Mouse (Mus musculus) lung, embryonic 14.5 days (tissue): ENCODE measurements around the gene Il12rb2. TPM values are rescaled to one million over a fixed set of nuclear protein-coding genes. Genes with fewer than 3 reads are reported as not detected.
A peak's percentile ranks its signal among the peaks of the same experiment; 100 is the strongest.

ENCODE experiments used
- ATAC-seq: fragments of 200-750 bp; cut with Nextera tagmentation; 2 replicates; pipeline ENCODE4 v1.8.0; 2017; ENCODE audit warnings: mild to moderate bottlenecking, moderate TSS enrichment, moderate library complexity; ENCODE audit not compliant: insufficient read depth
- DNase-seq: peaks from one replicate; pipeline ENCODE4 v3.0.0-alpha.2; 2015
- H3K27ac ChIP-seq: fragments of 300-500 bp; sonication (generic); 2 replicates; pipeline ENCODE4 v1.5.1; 2014; ENCODE audit warnings: low read depth, mild to moderate bottlenecking, moderate library complexity
- H3K27me3 ChIP-seq: fragments of 300-500 bp; sonication (generic); 2 replicates; pipeline ENCODE4 v1.6.1; 2014; ENCODE audit warnings: low read length, control low read depth; ENCODE audit not compliant: insufficient read depth
- H3K36me3 ChIP-seq: fragments of 300-500 bp; sonication (generic); 2 replicates; pipeline ENCODE4 v1.6.1; 2014; ENCODE audit warnings: control low read depth; ENCODE audit not compliant: insufficient read depth
- H3K4me1 ChIP-seq: fragments of 300-500 bp; sonication (generic); 2 replicates; pipeline ENCODE4 v1.6.1; 2014; ENCODE audit warnings: antibody characterized with exemption, control low read depth; ENCODE audit not compliant: insufficient read depth
- H3K4me2 ChIP-seq: fragments of 300-500 bp; sonication (generic); 2 replicates; pipeline ENCODE4 v1.6.1; 2014; ENCODE audit warnings: mild to moderate bottlenecking
- H3K4me3 ChIP-seq: fragments of 300-500 bp; sonication (generic); 2 replicates; pipeline ENCODE4 v1.5.1; 2014; ENCODE audit warnings: low read depth, low read length
- H3K9ac ChIP-seq: fragments of 300-500 bp; sonication (generic); 2 replicates; pipeline ENCODE4 v1.6.1; 2014
- H3K9me3 ChIP-seq: fragments of 300-500 bp; sonication (generic); 2 replicates; pipeline ENCODE4 v1.6.1; 2016; ENCODE audit warnings: low read depth, low read length, control low read depth
- CTCF ChIP-seq: IDR thresholded peaks from 2 replicates; pipeline ENCODE4 v1.5.1; 2016; ENCODE audit warnings: antibody characterized with exemption, low read depth
- WGBS: fragments of 180-500 bp; shearing (Covaris S2); extraction: QIAGEN DNeasy Blood & Tissue Kit; methylation state at CpG from one replicate; pipeline ENCODE4 v1.1.7; 2014; 5-methylcytosine and 5-hydroxymethylcytosine counted together
- polyA plus RNA-seq: library from polyadenylated mRNA; unstranded; fragments of >200 nt; fragmentation: Nextera tagmentation; extraction: Ambion mirVana; gene quantifications from 2 replicates; pipeline ENCODE4 v1.2.1, GENCODE M21; 2014

The Il12rb2 gene
- polyA plus RNA-seq, 1 experiment from 2014 or later = 0.11 TPM

DNA sequence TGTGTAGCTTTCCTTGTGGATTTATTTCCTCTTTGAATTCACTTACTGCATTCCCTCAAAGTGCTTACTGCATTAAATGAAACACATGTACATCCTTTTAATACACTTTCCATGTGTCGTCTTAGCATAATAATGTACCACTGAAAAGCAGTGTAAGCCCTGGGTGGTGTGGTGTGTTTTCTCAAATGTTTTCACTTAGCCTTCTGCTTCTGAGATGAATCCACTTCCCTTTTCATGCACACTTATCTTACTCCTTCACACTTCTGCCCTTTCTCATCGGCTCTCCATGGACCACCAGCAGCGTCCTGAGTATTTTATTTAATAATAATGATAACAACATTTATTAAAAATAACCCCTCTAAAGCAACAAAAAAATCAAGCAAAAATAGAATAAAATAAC, 66.2 kb downstream of the Il12rb2 start:
- Histone ChIP-seq H3K4me3 (no peak overlapping the region), H3K27ac (no peak overlapping the region), H3K27me3 (no peaks in the 10 kb centered on the region), H3K9me3 (no peaks in the 10 kb centered on the region), H3K9ac (no peak overlapping the region), H3K36me3 (no peaks in the 10 kb centered on the region), H3K4me2 (no peak overlapping the region), H3K4me1 (no peaks in the 10 kb centered on the region)
- no peak for ATAC-seq
- TF ChIP-seq CTCF = no peak
- no peak for DNase-seq
- WGBS = 73% methylated on average over 3 of the region's 3 CpGs

DNA sequence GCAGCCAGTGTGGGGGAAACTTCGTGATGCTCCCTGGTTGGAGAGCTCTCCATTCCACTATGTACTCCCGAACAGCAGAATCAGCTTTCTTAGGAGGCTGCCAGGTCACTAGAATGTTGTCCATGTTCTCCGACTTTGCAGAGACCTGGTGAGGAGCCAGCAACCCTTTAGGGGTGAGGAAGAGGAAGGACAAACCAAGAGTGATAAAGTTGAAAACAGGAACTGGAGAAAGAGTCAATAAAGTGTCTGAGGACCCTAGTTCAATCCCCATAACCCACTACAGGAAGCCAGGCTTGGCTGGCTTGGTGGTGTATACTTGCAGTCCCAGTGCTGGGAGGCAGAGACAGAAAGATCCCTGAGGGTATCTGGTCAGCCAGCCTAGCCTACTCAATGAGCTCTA, 67.0 kb downstream of the Il12rb2 start:
- Histone ChIP-seq H3K4me2 (no peak overlapping the region), H3K4me3 (no peak overlapping the region), H3K4me1 (no peaks in the 10 kb centered on the region), H3K36me3 (no peaks in the 10 kb centered on the region), H3K27ac (no peak overlapping the region), H3K9me3 (no peaks in the 10 kb centered on the region), H3K9ac (no peak overlapping the region), H3K27me3 (no peaks in the 10 kb centered on the region)
- DNase-seq (no peak), ATAC-seq (no peak)
- no peak for TF ChIP-seq CTCF
- WGBS = 62% methylated on average over 3 of the region's 3 CpGs

DNA sequence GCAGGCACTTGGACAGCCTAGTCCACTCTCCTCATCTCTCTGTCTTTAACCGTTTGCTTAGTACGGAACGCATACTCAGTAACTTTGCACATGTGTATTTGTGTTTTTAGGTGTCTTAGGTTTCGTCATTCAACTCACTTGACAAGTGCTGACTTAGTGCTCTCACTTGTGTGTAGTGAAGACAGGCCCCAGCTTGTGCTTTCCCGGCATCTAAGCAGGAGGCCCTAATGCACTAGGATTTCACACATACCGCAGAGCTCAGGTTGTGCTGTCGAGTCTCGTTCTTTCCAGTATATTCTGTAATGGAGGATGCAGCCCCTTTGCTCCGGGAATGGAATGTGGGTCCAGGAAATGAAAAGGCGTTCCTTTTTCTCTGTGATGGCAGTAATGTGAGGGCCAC, 72.8 kb downstream of the Il12rb2 start:
- no peak overlapping the region for H3K4me3 ChIP-seq
- WGBS = 61% methylated on average over 10 of the region's 10 CpGs
- ATAC-seq = no peak
- H3K9ac ChIP-seq = no peak overlapping the region
- H3K9me3 ChIP-seq = no peaks in the 10 kb centered on the region
- H3K27ac ChIP-seq = no peak overlapping the region
- no peak overlapping the region for H3K4me2 ChIP-seq
- TF ChIP-seq CTCF = no peak
- H3K4me1 ChIP-seq = no peaks in the 10 kb centered on the region
- H3K27me3 ChIP-seq = no peaks in the 10 kb centered on the region
- no peaks in the 10 kb centered on the region for H3K36me3 ChIP-seq
- no peak for DNase-seq

DNA sequence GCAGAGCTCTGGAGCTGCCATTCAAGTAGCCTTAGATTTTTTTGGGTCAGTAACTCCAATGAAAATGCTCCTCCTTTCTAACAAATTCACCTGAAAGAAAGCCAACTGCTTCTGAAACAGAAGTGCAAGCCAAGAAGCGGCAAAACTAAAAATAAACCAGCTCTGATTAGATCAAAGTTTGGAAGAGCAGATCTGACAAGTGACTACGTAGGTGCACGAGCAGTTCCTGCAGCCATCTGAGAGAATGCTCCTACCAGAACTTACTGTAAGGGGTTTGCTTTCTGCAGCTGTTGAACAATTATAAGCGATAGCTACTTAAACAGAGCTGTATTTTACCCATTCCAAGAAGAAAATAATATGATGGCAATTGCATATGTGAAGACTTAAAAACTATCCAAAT, 73.5 kb downstream of the Il12rb2 start:
- Histone ChIP-seq H3K4me3 (no peak overlapping the region), H3K4me2 (no peak overlapping the region), H3K4me1 (no peaks in the 10 kb centered on the region), H3K27ac (no peak overlapping the region), H3K36me3 (no peaks in the 10 kb centered on the region), H3K9me3 (no peaks in the 10 kb centered on the region), H3K27me3 (no peaks in the 10 kb centered on the region), H3K9ac (no peak overlapping the region)
- WGBS = 67% methylated on average over 4 of the region's 4 CpGs
- TF ChIP-seq CTCF = no peak
- ATAC-seq (no peak), DNase-seq (no peak)

DNA sequence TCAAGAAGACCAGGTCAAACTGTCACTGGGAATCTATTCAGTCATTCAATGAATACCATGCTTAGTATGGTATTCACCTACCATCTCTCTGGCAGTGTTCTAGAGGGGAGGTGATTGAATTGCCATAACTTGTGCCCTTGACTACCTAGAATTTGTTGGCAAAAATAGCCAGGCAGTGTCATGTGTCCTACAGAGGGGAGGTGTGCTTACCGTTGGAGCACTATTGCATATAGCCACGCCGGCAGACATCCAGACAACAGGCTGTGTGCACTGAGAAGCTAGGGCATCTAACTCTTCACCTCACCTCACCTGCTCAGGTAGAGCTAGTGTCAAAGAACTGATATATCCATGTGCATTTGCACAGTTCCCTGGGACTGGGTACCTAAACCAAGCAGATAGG, 74.8 kb downstream of the Il12rb2 start:
- no peak for ATAC-seq
- H3K9me3 ChIP-seq = no peaks in the 10 kb centered on the region
- H3K9ac ChIP-seq = no peak overlapping the region
- DNase-seq = no peak
- no peak overlapping the region for H3K4me3 ChIP-seq
- H3K4me2 ChIP-seq = no peak overlapping the region
- no peaks in the 10 kb centered on the region for H3K4me1 ChIP-seq
- TF ChIP-seq CTCF = no peak
- no peak overlapping the region for H3K27ac ChIP-seq
- no peaks in the 10 kb centered on the region for H3K27me3 ChIP-seq
- 84% methylated on average over 3 of the region's 3 CpGs for whole genome bisulfite sequencing
- no peaks in the 10 kb centered on the region for H3K36me3 ChIP-seq

DNA sequence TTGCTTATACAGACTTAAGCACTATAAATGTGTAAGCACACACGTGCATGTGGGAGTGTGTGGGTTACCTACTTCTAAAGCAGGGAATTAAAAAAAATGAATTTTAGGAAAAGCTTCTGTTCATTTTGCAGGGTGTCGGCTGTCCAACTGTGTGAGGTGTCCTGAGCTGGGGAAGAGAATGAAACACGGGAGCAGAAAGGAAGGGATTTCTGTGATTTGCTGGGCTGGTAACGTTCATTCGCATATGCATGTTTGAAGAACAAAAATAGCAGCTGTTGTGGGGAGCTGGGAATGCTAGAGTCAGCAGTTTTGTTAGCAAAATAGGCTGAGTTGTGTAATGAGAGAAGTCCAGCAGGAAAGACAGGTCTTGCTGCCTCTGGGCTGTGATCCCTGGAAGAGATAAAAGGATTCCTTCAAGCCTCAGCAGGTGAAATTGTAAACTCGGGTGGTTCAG, 75.3 kb downstream of the Il12rb2 start:
- H3K4me3 ChIP-seq = no peak overlapping the region
- no peaks in the 10 kb centered on the region for H3K36me3 ChIP-seq
- no peaks in the 10 kb centered on the region for H3K27me3 ChIP-seq
- ATAC-seq (peak; percentile 41; the same call in 1 of the 2 replicates), DNase-seq (peak; percentile 43)
- no peaks in the 10 kb centered on the region for H3K4me1 ChIP-seq
- no peaks in the 10 kb centered on the region for H3K9me3 ChIP-seq
- no peak overlapping the region for H3K9ac ChIP-seq
- TF ChIP-seq CTCF = no peak
- no peak overlapping the region for H3K4me2 ChIP-seq
- WGBS = 34% methylated on average over 6 of the region's 6 CpGs
- no peak overlapping the region for H3K27ac ChIP-seq

DNA sequence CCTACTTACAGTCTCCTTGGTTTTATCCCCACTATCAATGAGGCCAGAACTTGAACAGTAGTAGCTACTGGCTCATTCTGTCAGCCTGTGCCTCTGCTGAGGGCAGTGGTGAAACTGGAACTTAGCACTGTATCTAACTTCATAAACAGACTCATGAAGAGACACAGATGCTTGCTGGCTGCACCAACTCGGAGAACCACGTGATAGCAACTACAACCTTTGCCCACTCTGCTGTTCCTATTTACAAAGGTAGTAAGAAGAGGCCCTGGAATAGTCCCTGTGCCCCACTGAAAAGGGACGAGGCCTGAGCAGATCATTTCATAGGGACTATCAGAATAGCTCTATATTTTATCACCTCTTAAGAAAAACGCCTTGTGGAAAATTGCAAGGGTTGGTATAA, 75.7 kb downstream of the Il12rb2 start:
- Histone ChIP-seq H3K27me3 (no peaks in the 10 kb centered on the region), H3K4me2 (no peak overlapping the region), H3K36me3 (no peaks in the 10 kb centered on the region), H3K4me1 (no peaks in the 10 kb centered on the region), H3K9me3 (no peaks in the 10 kb centered on the region), H3K4me3 (no peak overlapping the region), H3K27ac (no peak overlapping the region), H3K9ac (no peak overlapping the region)
- no peak for TF ChIP-seq CTCF
- no peak for DNase-seq
- no peak for ATAC-seq
- WGBS = 38% methylated on average over 4 of the region's 4 CpGs

DNA sequence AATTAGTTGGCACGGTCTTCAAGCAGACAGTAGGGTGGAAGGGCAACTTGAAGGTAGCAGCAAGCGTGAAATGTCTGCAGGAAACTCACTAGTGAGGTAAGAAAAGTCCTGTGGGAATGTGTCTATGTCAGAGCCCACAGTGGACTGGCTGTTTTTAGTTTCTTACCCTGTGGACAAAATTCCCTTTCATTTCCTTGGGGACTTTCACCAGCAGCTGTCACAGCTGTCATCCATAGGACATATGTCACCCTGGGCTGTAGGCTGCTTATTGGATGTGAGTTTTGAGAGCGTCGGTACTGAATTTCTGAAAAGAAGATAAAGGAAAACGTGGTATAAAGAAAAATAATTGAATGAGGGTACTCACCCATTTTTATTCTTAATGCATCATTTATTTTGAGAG, 77.2 kb downstream of the Il12rb2 start:
- no peaks in the 10 kb centered on the region for H3K36me3 ChIP-seq
- H3K9ac ChIP-seq = no peak overlapping the region
- DNase-seq = no peak
- H3K27ac ChIP-seq = no peak overlapping the region
- H3K4me2 ChIP-seq = no peak overlapping the region
- no peak for ATAC-seq
- H3K9me3 ChIP-seq = no peaks in the 10 kb centered on the region
- no peaks in the 10 kb centered on the region for H3K27me3 ChIP-seq
- no peaks in the 10 kb centered on the region for H3K4me1 ChIP-seq
- no peak overlapping the region for H3K4me3 ChIP-seq
- TF ChIP-seq CTCF = no peak
- 73% methylated on average over 5 of the region's 5 CpGs for WGBS
